Comparison of ENCODE assay signal across 8 mouse cellular contexts in genomic region chr7:120103019-120103567, GRCm38 (mm10). TPM values are rescaled to one million over a fixed set of nuclear protein-coding genes. Genes with fewer than 3 reads are reported as not detected.
DNase-seq lines count a peak whose midpoint lies in the region; ATAC-seq and TF ChIP-seq lines count a peak whose summit lies in the region.

No protein-coding gene starts in this region.

- no peak for TF ChIP-seq POLR2A in bone marrow, adult 2 months (IDR thresholded peaks at IDR 0.05; ENCODE audit: borderline replicate concordance, control insufficient read depth, low read depth, low read length)

- no peaks in the 10 kb centered on the region for H3K9me3 ChIP-seq in forebrain, embryonic 10.5 days
- H3K9me3 ChIP-seq in hindbrain, embryonic 13.5 days, result no peaks in the 10 kb centered on the region
- H3K9me3 ChIP-seq in midbrain, embryonic 14.5 days (ENCODE audit: control insufficient read depth, low read length), result no peaks in the 10 kb centered on the region

- H3K27me3 ChIP-seq in forebrain, embryonic 10.5 days (ENCODE audit: poor library complexity, severe bottlenecking), result peaks cover 27% of the 10 kb centered on the region
- H3K27me3 ChIP-seq in hindbrain, embryonic 13.5 days, result peaks cover 15% of the 10 kb centered on the region; the same call in 1 of the 2 replicates
- 0 out of 2 replicates have a peak, but pooled peaks cover 9% of the 10 kb centered on the region for H3K27me3 ChIP-seq in midbrain, embryonic 14.5 days (ENCODE audit: control insufficient read depth, insufficient read depth, low read length)

- DNase-seq in Muller cell, postnatal 12 days (ENCODE audit: inconsistent ontology term), result peak; percentile 52
- DNase-seq in forebrain, embryonic 10.5 days (ENCODE audit: extremely low spot score, low spot score), result peak; percentile 39
- peak; percentile 16 for DNase-seq in liver
- DNase-seq in midbrain, embryonic 14.5 days, result peak; percentile 37

- 12% methylated on average over 25 of the region's 25 CpGs for WGBS in bone marrow, adult 2 months
- WGBS in forebrain, embryonic 10.5 days, result 2% methylated on average over 25 of the region's 25 CpGs
- WGBS in hindbrain, embryonic 13.5 days, result 2% methylated on average over 25 of the region's 25 CpGs
- WGBS in midbrain, embryonic 14.5 days, result 2% methylated on average over 25 of the region's 25 CpGs

- H3K4me2 ChIP-seq in hindbrain, embryonic 13.5 days, result peak overlapping the region; percentile 80
- H3K4me2 ChIP-seq in midbrain, embryonic 14.5 days (ENCODE audit: low read length), result peak overlapping the region; percentile 63

- peak overlapping the region; percentile 75 for H3K9ac ChIP-seq in hindbrain, embryonic 13.5 days
- peak overlapping the region; percentile 20 for H3K9ac ChIP-seq in midbrain, embryonic 14.5 days (replicated peaks; ENCODE audit: low read length)

- H3K27ac ChIP-seq in bone marrow, adult 2 months (ENCODE audit: control insufficient read depth, insufficient read depth, low read depth, low read length, poor library complexity), result no peak overlapping the region
- H3K27ac ChIP-seq in forebrain, embryonic 10.5 days, result peak overlapping the region; percentile 77; the same call in 1 of the 2 replicates
- H3K27ac ChIP-seq in hindbrain, embryonic 13.5 days, result no peak overlapping the region
- H3K27ac ChIP-seq in midbrain, embryonic 14.5 days (replicated peaks; ENCODE audit: low read depth, low read length), result no peak overlapping the region

- peak; percentile 59; the same call in 1 of the 2 replicates for ATAC-seq in hindbrain, embryonic 13.5 days (ENCODE audit: low FRiP score)
- ATAC-seq in midbrain, embryonic 14.5 days (ENCODE audit: low FRiP score, low TSS enrichment), result 0 out of 2 replicates have a peak, but pooled peaks have one; percentile 24
- no peak for ATAC-seq in CD4-positive, CD25-positive, alpha-beta regulatory T cell, adult 4 months
- ATAC-seq in monocyte, adult 5-6 weeks (replicated peaks; ENCODE audit: insufficient number of reproducible peaks, low FRiP score, low TSS enrichment, poor library complexity, severe bottlenecking), result no peak

- peak overlapping the region; percentile 63 for H3K4me3 ChIP-seq in bone marrow, adult 2 months (replicated peaks; ENCODE audit: control insufficient read depth, low read depth, low read length)
- H3K4me3 ChIP-seq in forebrain, embryonic 10.5 days, result peak overlapping the region; percentile 59
- H3K4me3 ChIP-seq in hindbrain, embryonic 13.5 days, result peak overlapping the region; percentile 52
- peak overlapping the region; percentile 48 for H3K4me3 ChIP-seq in midbrain, embryonic 14.5 days (replicated peaks; ENCODE audit: low read depth, low read length)

- no peaks in the 10 kb centered on the region for H3K36me3 ChIP-seq in forebrain, embryonic 10.5 days (replicated peaks)
- no peaks in the 10 kb centered on the region for H3K36me3 ChIP-seq in hindbrain, embryonic 13.5 days
- no peaks in the 10 kb centered on the region for H3K36me3 ChIP-seq in midbrain, embryonic 14.5 days (ENCODE audit: control insufficient read depth, insufficient read depth, low read length)

- H3K4me1 ChIP-seq in bone marrow, adult 2 months (ENCODE audit: control insufficient read depth, insufficient read depth, low read length), result no peaks in the 10 kb centered on the region; the same call in 1 of the 2 replicates
- peaks cover 17% of the 10 kb centered on the region for H3K4me1 ChIP-seq in forebrain, embryonic 10.5 days
- H3K4me1 ChIP-seq in hindbrain, embryonic 13.5 days (replicated peaks), result peaks cover 14% of the 10 kb centered on the region
- peaks cover 11% of the 10 kb centered on the region; the same call in 1 of the 2 replicates for H3K4me1 ChIP-seq in midbrain, embryonic 14.5 days (ENCODE audit: control insufficient read depth, insufficient read depth, low read length)

- TF ChIP-seq CTCF in bone marrow, adult 2 months (IDR thresholded peaks at IDR 0.05; ENCODE audit: control insufficient read depth, insufficient read depth, low read length), result no peak

RNA-seq across cellular contexts. Expression of gene Tmem159, which starts 0.9 kb away (rescaled TPM):
- 1.4 and 2.7 TPM in 2 replicates for polyA plus RNA-seq in bone marrow, adult 2 months (2011; ENCODE audit: insufficient read depth, insufficient read length, low replicate concordance, missing spikeins)
- polyA plus RNA-seq in forebrain, embryonic 10.5 days (2016; fragmentation: Nextera tagmentation; extraction: Ambion mirVana), result 16.2 and 18.4 TPM in 2 replicates
- polyA plus RNA-seq in hindbrain, embryonic 13.5 days (2015; fragmentation: Nextera tagmentation; extraction: Ambion mirVana), result 12.3 and 12.9 TPM in 2 replicates
- 9.5 and 33.7 TPM in 2 replicates for polyA plus RNA-seq in midbrain, embryonic 14.5 days (2014; fragmentation: Nextera tagmentation; extraction: Ambion mirVana)
- 10 to 100 TPM in 1 of 2 experiments, 1 to 10 TPM in 1; 9.2 to 10.3 TPM for polyA plus RNA-seq in CD4-positive, CD25-positive, alpha-beta regulatory T cell, adult 4 months (2017; shearing (Covaris generic))
- 5.2 to 20.5 TPM (median 11.3 TPM) in 3 replicates for total RNA-seq in monocyte, adult 5-6 weeks (2017)

RNA-seq across cellular contexts. Expression of gene Dnah3, which starts 8.0 kb away (rescaled TPM):
- polyA plus RNA-seq in bone marrow, adult 2 months (2011; ENCODE audit: insufficient read depth, insufficient read length, low replicate concordance, missing spikeins), result not detected in 2 replicates
- polyA plus RNA-seq in forebrain, embryonic 10.5 days (2016; fragmentation: Nextera tagmentation; extraction: Ambion mirVana), result 0.05 TPM in 1 of 2 replicates, not detected in the other
- 0.10 TPM in 1 of 2 replicates, not detected in the other for polyA plus RNA-seq in hindbrain, embryonic 13.5 days (2015; fragmentation: Nextera tagmentation; extraction: Ambion mirVana)
- 0.04 TPM in 1 of 2 replicates, not detected in the other for polyA plus RNA-seq in midbrain, embryonic 14.5 days (2014; fragmentation: Nextera tagmentation; extraction: Ambion mirVana)
- not detected for polyA plus RNA-seq in CD4-positive, CD25-positive, alpha-beta regulatory T cell, adult 4 months (2017; shearing (Covaris generic))
- total RNA-seq in monocyte, adult 5-6 weeks (2017), result not detected in 3 replicates

RNA-seq across cellular contexts. Expression of gene Zp2, which starts 42.0 kb away (rescaled TPM):
- not detected in 2 replicates for polyA plus RNA-seq in bone marrow, adult 2 months (2011; ENCODE audit: insufficient read depth, insufficient read length, low replicate concordance, missing spikeins)
- not detected in 2 replicates for polyA plus RNA-seq in forebrain, embryonic 10.5 days (2016; fragmentation: Nextera tagmentation; extraction: Ambion mirVana)
- not detected in 2 replicates for polyA plus RNA-seq in hindbrain, embryonic 13.5 days (2015; fragmentation: Nextera tagmentation; extraction: Ambion mirVana)
- polyA plus RNA-seq in midbrain, embryonic 14.5 days (2014; fragmentation: Nextera tagmentation; extraction: Ambion mirVana), result not detected in 2 replicates
- not detected for polyA plus RNA-seq in CD4-positive, CD25-positive, alpha-beta regulatory T cell, adult 4 months (2017; shearing (Covaris generic))
- total RNA-seq in monocyte, adult 5-6 weeks (2017), result not detected in 3 replicates

Comparison
In these comparisons a context has a peak if more than half of its experiments do, and no peak if none do; other contexts are left out.
1. ATAC-seq: peak in hindbrain, embryonic 13.5 days (single experiment) and midbrain, embryonic 14.5 days (single experiment); none in CD4-positive, CD25-positive, alpha-beta regulatory T cell, adult 4 months (single experiment) and monocyte, adult 5-6 weeks (single experiment).
2. Peak in every context shown above with its lines, with median percentiles within 50 percentile points of each other: DNase-seq and H3K4me3 ChIP-seq.